Mouse (Mus musculus) left cerebral cortex, postnatal 10 days (tissue): ENCODE data around the gene Dgke. TPM values are rescaled to one million over a fixed set of nuclear protein-coding genes. Genes with fewer than 3 reads are reported as not detected.

Experiments used
- DNase-seq, 2 experiments: peaks; one replicate each; pipeline ENCODE4 v3.0.0; 2021 to 2022; ENCODE audit warnings: low spot score in 2 of 2, mixed read lengths in 1 of 2; ENCODE audit errors: extremely low spot score in 1 of 2
- intact Hi-C: fragments of 180-260 bp; cut with DNase I; formaldehyde crosslinking; loops from one replicate; pipeline ENCODE4 v1.15.1; 2025
- total RNA-seq, 2 experiments: library from RNA; stranded (reverse); gene quantifications; 2 replicates each; pipeline ENCODE4 v1.2.3; 2021

Gene Dgke
- total RNA-seq, 2 experiments from 2014 or later, result 42.4 to 42.9 TPM

GRCm38 (mm10) chr11:88995616-88996015, 71.0 kb downstream of the Dgke start:
- intact Hi-C loops, result no loop called here
- no peak for DNase-seq

- no peak for DNase-seq
- intact Hi-C loops, result no loop called here
Observed at GRCm38 (mm10) chr11:88994492-88994891, 72.2 kb downstream of the Dgke start.

- intact Hi-C loops, result no loop called here
- DNase-seq, result peak in 1 of 2 experiments; percentile 78
Observed at GRCm38 (mm10) chr11:88993625-88994024, 73.0 kb downstream of the Dgke start.

- intact Hi-C loops, result no loop called here
- no peak for DNase-seq
Observed at GRCm38 (mm10) chr11:88993186-88993585, 73.5 kb downstream of the Dgke start.

GRCm38 (mm10) chr11:88989530-88989929, 77.1 kb downstream of the Dgke start:
- intact Hi-C loops, result loop anchor here (5.0 kb wide), 1 partner anchor 48 kb away; no protein-coding TSS in a partner anchor
- no peak for DNase-seq

- intact Hi-C loops, result loop anchor here (5.0 kb wide), 1 partner anchor 48 kb away; no protein-coding TSS in a partner anchor
- no peak for DNase-seq
Observed at GRCm38 (mm10) chr11:88988956-88989355, 77.7 kb downstream of the Dgke start.

GRCm38 (mm10) chr11:88986616-88987015, 80.0 kb downstream of the Dgke start:
- DNase-seq, result no peak

More at GRCm38 (mm10) chr11:88986616-88987015, 80.0 kb downstream of the Dgke start:
- intact Hi-C loops, result loop anchor here (5.0 kb wide), 1 partner anchor 51 kb away; no protein-coding TSS in a partner anchor

Other genes with a start within 250 kb of the Dgke start
- gene Akap1, start 202.3 kb downstream of the Dgke start, total RNA-seq, result 10 to 100 TPM; 43.6 to 47.6 TPM
- gene Scpep1, start 111.4 kb downstream of the Dgke start, total RNA-seq, result 10 to 100 TPM; 18.2 to 20.7 TPM
- not detected for gene Elobl, start 99.9 kb downstream of the Dgke start, total RNA-seq
- 10 to 100 TPM; 21.0 to 21.3 TPM for gene Coil, start 96.6 kb downstream of the Dgke start, total RNA-seq
- gene Trim25, start 67.5 kb downstream of the Dgke start, total RNA-seq, result 1 to 10 TPM; 6.0 to 6.3 TPM
- not detected for gene Gm525, start 7.0 kb upstream of the Dgke start, total RNA-seq
- 10 to 100 TPM; 13.0 to 13.7 TPM for gene Nog, start 235.5 kb upstream of the Dgke start, total RNA-seq